Mouse (Mus musculus) T-helper 2 cell (primary cell): ENCODE measurements around the gene Atp5d.

Experiments used
- in situ Hi-C: fragments of 300-600 bp; cut with MboI, MseI; formaldehyde crosslinking; loops from one replicate; pipeline ENCODE4 v1.15.1; 2025; ENCODE audit warnings: high pct_unique_total_duplicates

Gene Atp5d

DNA sequence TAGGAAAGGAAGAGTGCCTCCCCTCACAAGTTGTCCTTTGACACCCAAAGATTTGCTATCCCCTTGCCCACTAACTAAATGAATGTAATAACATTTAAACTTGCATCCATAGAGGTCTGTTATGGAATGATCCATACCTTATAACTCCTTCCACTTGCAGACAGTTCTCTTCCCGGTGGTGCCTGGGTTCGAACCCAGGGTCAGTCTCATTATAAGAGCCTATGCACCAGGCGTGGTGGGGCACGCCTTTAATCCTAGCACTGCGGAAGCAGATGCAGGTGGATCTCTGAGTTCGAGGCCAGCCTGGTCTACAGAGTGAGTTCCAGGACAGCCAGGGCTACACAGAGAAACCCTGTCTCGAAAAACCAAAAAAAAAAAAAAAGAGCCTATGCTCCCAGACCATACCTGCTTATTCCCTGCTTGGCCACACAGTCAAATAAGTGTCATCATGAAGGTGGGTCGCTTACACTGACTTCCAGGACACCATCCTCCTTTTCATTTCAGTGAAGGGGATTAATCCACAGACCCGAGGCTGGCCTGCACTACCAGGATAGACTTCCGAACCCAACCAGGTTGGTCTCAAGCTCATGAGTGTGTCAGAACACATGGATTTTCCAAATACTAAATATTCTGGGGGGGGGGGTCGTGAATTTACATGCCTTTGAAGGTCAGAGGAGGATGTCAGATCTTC, 1.7 kb downstream of the Atp5d start:
- in situ Hi-C loops = loop anchor here (5.0 to 10.0 kb wide), 2 partner anchors 153 to 795 kb away; partner anchors contain the start of genes Cnn2 and Gadd45b

DNA sequence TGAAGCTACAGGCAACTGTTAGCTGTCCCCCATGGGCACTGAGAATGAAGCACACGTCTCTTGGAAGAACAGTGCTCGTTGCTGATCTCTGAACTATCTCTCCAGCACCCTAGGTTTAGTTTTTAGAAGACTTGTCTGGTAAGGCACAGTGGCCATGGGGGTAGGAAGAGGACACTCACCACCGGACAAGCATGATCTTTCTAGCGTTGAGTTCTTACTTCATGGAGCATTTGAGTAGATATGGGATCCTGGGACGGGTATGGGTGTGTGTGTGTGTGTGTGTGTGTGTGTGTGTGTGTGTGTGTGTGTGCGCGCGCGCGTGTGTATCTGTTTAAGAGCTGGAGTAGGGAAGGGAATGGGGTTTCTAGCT, 2.2 kb downstream of the Atp5d start, which contains the start of gene Cbarp:
Gene Cbarp, minus strand, starts transcription at position 170 of the 370 bp plus-strand sequence.
- in situ Hi-C loops = loop anchor here (5.0 to 10.0 kb wide), 2 partner anchors 153 to 794 kb away; partner anchors contain the start of genes Cnn2 and Gadd45b

DNA sequence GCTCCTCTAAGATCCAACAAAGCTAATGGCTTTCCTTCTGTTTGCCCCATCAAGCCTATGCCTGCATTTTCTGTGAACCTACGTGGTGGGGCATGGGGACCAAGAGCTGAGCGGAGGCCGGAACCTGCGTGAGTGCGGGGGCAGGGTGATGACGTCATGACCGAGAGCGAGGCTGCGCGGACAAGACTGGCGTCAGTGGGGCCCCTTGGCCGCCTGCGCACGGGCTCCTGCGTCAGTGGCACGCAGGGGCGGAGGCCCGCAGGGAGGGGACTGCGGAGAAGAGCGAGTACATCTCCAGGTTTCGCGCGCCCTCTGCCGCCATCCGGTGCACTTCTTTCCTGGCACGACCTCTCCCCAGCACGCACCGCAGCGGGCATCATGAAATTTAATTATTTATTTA, 2.8 kb downstream of the Atp5d start:
- in situ Hi-C loops = loop anchor here (5.0 to 10.0 kb wide), 2 partner anchors 154 to 794 kb away; partner anchors contain the start of genes Cnn2 and Gadd45b

DNA sequence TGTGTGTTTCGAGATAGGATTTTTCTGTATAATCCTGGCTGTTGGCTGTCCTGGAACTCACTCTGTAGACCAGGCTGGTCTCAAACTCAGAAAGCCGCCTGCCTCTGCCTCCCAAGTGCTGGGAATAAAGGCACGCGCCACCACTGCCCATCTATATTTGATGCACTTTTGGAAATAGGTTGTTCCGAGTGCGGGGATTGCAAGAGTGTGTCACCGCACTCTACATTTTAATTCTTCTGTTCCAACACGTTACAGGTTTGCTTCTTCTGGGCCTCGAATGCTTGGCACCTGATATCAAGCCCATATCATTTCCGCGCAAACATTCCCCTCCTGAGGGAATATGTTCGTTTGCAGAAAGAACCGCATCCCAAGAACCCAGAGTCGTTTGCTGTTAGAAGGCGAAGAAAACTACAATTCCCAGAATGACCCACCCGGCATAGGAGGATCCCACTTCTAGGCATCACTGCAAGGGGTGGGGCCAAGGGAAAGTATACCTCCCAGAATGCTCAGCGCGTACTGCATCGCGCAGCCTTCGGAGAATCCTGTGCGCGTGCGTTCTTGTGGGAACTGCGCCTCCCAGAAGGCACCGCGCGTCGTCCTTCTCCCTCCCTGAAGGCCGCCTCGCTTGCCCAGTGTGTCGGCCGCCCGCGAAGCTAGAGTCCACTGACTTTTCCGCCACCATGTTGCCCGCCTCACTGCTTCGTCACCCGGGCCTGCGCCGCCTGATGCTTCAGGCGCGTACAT, 3.5 kb downstream of the Atp5d start:
- in situ Hi-C loops = loop anchor here (5.0 to 10.0 kb wide), 2 partner anchors 155 to 793 kb away; partner anchors contain the start of genes Cnn2 and Gadd45b

DNA sequence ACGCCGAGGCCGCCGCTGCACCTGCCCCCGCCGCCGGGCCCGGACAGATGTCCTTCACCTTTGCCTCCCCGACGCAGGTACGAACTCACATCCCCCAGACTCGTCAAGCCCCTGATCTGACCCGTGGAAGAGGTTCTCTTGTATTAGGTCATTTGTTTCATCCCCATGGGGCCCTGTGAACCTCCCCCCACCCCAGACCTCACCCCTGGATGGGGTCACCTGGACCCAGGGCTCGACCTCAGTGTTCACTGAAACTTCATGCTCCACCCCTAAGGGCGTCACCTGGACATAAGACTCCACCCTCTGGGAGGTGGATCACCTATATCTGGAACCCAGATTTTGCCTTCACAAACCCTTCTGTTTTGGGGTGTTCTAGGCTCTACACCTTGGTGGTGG, 4.1 kb downstream of the Atp5d start:
- in situ Hi-C loops = loop anchor here (5.0 to 10.0 kb wide), 2 partner anchors 155 to 792 kb away; partner anchors contain the start of genes Cnn2 and Gadd45b

DNA sequence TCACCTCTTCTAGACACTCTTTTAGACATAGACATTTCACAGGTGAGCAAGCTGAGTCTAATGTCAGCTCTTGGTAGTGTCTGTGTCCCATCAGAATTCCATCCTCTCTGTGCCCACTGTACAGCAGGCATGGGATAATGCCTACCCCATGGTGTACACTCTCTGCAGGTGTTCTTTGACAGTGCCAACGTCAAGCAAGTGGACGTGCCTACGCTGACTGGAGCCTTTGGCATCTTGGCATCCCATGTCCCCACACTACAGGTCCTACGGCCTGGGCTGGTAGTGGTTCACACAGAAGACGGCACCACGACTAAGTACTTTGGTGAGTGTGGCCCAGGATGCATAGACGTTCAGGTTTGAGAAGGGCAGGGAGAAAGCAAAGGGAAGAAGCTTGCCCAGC, 5.2 kb downstream of the Atp5d start:
- in situ Hi-C loops = loop anchor here (5.0 to 10.0 kb wide), 2 partner anchors 156 to 791 kb away; partner anchors contain the start of genes Cnn2 and Gadd45b

DNA sequence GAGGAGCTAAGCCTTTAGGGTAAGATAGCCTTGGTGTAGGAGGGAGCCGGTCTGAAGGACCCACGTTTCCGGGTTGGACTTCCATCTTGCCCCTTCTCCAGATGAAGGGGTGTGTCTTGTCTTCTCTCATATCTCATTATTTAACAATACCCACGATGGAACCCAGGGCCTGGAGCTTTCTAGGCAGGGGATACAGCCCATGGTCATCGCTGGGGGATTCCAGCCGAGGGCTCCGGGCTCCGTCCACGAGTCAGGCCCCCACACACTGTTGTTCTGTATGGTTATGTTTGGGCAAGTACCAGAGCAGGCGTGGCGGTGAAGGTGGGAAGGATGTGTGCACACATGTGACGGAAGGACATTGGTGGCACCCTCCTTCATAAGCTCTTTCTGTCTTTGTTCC, 5.7 kb downstream of the Atp5d start:
- in situ Hi-C loops = loop anchor here (5.0 to 10.0 kb wide), 2 partner anchors 157 to 791 kb away; partner anchors contain the start of genes Cnn2 and Gadd45b

DNA sequence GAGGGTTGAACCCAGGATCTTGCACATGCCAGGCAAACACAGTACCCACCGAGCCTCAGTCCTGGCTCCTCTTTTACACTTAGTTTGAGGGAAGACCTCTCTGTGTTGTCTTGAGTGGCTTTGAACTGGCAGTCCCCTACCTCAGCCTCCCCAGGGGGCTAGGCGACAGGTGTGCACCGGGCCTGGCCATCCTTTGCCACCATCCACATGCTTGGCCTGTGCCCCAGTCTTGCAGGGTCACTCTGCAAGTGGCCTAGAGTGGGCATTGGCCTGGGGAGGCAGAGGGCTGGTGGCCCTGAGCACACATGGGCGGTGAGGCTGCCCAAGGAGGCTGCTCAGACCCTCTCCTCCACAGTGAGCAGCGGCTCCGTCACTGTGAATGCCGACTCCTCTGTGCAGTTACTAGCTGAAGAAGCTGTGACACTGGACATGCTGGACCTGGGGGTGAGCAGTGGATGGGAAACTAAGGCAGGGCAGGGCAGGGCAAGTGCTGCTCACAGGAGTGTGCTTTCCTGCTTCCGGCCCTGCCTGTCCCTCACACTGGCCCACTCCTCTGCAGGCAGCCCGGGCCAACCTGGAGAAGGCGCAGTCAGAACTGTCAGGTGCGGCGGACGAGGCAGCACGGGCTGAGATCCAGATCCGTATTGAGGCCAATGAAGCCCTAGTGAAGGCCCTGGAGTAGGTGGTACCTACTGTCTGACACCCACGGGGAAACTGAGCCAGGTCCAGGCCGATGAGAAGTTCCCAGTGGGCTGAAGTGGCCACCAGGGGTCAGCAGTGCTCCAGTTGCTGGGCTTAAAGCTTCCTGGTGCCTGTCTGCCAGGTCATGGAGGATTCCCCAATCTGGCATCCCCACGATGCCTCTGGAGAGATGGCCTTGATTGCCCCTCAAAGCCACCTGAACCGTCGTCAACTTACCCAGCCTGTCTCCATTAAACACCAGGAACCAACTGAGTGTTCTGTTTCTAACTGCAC, 6.7 kb downstream of the Atp5d start:
- in situ Hi-C loops = loop anchor here (5.0 to 10.0 kb wide), 2 partner anchors 158 to 790 kb away; partner anchors contain the start of genes Cnn2 and Gadd45b

DNA sequence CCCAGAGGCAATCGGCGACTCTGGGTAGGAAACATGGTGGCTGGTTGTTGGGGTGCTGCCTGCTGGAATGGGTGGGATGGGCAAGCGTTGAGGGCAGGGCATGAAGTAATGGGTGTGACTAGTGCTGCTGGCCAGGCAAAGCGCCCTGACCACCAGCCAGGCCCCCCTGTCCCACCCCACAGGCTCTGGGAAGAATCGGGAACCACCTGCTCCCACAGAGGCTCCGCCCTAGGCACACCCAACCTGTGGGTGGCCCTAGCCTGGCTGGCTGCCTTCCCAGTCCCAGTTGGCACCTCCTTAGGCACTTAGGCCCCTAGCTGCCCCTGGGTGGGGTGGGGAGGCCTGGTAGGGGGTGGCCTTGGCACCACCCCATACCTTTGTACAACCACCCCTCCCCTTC, 7.5 kb downstream of the Atp5d start:
- in situ Hi-C loops = loop anchor here (10.0 kb wide), 1 partner anchor 789 kb away; the partner anchor contains the start of gene Gadd45b

DNA sequence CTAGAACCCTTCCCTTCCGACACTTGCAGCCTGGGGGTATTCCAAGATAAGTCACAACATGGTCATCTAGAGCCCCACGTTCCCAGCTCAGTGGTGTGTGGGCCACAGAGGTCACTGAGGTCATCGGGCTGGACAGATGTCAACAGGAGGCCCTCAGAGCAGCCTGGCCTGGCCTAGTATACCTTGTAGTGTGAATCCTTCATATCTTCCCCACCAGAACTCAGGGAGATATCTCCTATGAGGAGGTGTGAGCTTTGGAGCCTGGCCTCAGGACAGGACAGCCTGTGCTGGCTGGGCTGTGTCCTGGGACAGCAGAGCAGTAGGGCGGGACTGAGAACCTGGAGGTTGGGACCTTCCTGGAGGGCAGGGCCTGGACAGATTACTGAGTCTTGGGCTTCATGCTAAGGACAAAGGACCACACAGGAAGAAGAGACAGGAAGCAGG, 8.2 kb downstream of the Atp5d start:
- in situ Hi-C loops = loop anchor here (10.0 kb wide), 1 partner anchor 788 kb away; the partner anchor contains the start of gene Gadd45b

DNA sequence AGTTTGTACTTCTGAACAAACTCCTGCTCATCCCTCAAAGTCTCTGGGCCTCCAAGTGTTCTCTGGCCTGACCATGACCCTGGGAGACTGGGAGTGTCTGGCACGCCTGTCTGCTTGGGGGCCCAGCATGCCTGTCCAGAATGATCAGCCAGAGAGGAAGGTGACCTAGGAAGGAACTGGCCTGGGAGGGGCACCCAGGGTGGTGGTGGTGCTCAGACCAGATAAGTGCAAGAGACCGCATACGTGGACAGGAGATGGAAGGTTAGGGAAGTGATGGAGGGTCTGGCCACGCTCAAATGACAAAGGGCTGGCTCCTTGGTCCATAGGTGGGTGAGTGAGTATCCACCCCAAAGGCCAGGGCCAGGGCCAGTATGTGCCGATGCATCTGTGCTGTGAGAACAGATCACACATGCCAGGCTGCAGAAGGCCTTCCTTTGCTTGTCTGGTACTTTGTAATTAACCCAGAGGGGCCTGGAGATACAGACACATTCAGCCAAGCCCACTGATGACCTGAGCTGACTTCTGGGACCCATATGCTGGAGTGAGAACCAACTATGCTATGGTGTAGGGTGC, 8.8 kb downstream of the Atp5d start:
- in situ Hi-C loops = loop anchor here (10.0 kb wide), 1 partner anchor 788 kb away; the partner anchor contains the start of gene Gadd45b

DNA sequence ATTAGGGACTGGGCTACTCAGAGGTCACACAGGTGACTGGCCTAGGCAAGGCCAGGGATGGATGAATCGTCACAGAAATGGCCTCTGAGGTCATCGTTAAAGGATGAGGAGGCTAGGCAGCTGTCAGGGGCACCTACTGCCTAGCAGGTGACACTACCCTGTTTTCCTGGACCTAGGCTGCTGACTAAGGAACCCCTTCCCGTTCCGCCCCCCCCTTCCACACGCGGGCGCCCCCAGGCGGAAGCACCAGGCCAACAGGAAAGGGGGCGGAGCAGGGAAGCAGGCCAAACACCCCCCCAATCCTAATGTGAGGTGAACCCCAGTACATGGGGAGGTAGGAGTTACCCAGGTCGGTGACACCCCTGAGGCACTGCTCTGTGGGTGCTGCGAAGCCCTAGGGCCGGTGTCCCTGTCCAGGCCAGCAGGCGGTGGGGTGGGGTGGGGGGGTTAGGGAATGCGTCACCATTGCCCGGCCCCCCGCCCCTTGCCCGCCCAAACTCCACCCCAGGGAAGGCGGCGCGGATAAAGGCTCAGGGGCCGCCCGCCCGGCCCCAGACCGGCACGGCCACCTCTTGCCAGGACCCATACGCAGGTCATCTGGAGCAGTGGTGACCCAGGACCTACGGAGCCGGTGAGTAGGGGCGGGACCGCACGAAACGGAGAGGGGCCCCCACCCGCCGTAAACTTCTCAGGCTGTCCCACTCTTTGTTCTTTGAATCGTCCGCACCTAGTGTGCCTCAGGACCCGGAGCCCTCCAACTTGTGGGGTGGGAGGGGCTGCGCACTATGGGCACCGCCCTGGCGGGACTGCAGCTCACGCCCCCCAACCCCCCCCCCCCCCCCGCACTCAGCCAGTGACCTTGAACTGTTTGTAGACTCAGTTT, 9.5 kb downstream of the Atp5d start, which contains the start of gene Midn:
Gene Midn, plus strand, starts transcription at position 554 of the 883 bp plus-strand sequence.
- in situ Hi-C loops = loop anchor here (10.0 kb wide), 1 partner anchor 787 kb away; the partner anchor contains the start of gene Gadd45b

DNA sequence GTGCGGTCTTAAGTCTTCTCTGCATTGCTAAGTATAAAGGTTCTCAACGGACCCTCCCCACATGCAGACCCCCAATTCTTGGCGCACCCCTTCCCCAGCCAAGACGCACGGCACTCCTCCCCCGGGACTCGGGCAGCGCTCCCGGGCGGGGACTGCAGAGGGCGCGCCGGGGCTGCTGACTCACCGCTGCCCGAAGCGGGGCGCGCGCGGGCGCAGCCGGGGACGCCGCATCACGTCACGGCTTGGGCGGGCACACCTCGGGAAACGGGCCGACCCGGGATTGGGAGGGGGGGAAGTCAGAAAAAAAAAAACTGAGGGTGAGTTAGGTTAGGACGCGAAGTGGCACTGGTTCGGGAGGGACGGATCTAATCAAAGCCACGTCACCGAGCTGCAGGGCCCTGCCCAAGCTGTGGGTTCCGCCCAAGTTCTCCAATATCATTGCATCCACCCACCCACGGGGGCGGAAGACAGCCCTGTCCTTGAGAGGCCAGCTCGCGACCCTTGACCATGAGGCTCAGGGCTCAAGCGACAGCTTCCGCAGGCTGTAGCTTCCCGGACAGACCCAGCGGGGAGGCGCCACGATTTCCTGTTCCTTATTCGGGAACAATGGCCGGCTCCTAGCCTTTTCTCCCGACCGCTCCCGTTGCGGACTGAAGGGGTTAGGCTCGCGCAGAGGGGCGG, 10.3 kb downstream of the Atp5d start:
- in situ Hi-C loops = loop anchor here (10.0 kb wide), 1 partner anchor 786 kb away; the partner anchor contains the start of gene Gadd45b

DNA sequence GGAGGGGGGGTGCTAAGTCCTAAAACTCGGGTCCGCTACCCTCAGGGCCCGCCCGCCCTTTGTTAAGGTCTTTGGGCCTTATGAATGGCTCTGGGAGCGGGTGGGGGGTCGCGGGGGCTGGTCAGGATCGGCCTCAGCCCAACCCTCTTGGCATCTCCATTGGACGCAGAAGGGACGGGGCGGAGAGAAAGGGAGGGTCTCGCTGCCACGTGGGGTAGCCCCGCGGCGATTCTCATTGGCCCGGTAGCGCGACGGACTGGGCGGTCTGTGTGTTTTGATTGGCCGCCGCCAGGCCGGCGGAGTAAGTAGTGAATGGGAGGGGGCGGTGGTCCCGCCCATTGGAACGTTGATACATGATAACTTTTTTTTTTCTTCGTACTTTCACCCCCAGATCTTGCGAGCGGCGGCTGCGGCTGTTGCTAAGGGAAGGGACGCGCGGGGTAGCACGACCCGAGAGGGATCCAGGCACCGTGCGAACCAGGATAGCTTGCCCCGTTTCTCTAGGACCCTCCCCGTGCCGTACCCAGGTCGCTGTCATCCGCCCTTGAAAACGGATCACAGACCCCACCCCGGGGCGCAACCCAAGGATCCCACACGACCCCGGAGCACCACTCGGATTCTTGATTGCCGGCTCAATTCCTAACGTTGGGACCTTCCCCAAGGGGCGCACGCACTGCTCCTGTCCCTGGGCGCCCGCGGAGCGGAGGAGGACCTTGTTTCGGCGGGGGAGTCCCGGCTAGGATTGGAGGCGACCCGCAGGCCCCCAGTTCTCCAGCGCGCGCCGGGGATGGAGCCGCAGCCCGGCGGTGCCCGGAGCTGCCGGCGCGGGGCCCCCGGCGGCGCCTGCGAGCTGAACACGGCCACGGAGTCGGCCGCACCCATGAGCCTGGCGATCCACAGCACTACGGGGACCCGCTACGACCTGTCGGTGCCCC, 11.1 kb downstream of the Atp5d start:
- in situ Hi-C loops = loop anchor here (10.0 kb wide), 1 partner anchor 785 kb away; the partner anchor contains the start of gene Gadd45b

DNA sequence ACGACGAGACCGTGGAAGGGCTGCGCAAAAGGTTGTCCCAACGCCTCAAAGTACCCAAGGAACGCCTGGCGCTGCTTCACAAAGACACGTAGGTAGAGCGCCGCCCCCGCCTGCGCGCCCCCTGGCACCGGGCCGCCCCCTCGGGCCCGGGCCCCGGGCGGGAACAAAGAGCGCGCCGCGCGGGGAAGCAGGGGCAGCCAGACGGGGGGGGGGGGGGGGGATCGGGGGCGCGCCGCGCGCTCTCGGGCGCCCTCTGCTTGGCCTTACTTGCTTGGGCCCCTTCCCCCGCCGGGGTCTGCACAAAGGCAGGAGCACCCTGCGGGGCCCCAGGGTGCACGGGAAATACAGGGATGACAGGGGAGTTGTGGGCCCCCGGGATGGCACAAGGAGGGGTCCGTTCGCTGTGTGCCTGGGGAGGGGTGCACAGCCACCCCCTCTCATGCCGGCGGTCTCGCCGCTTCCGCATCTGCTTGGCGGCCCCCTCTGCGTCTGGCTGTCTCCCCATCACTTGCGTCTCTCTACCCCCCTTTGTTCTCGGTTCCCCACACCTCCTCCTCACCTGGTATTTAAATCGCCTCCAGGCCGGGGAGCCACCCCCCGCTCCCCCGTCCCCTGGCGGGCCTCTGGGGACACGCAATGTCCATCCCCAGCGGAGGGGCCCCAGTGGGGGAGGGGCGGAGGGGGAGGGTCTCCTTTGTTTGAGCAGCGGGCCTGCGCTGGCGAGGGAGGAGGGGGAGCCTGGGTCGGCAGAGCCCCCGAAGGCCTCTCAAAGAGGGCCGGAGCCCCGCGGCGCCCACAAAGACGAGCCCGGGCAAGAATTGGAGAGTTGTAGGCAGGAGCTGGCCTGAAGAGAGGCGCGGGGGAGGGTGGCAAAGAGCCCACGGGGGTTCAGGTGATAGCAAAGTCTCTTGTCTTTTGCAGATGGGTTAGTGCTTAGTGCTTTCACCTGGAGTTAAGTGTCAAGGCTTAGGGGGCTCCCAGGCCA, 12.1 kb downstream of the Atp5d start:
- in situ Hi-C loops = no loop called here
